Mouse (Mus musculus) lung, adult 2 months (tissue): ENCODE measurements around the gene Baiap2. TPM values are rescaled to one million over a fixed set of nuclear protein-coding genes. Genes with fewer than 3 reads are reported as not detected.

Experiments
- DNase-seq: peaks from one replicate; pipeline ENCODE4 v3.0.0; 2022
- H3K4me1 ChIP-seq: fragments of 200-500 bp; 2 replicates; pipeline ENCODE4 v1.6.1; 2011; ENCODE audit warnings: low read length; ENCODE audit not compliant: control insufficient read depth, insufficient read depth
- H3K4me3 ChIP-seq: fragments of 200-500 bp; replicated peaks from 2 replicates; pipeline ENCODE3; 2011; ENCODE audit warnings: low read depth, mild to moderate bottlenecking, control low read depth, low read length; ENCODE audit errors: extremely low read depth
- CTCF ChIP-seq: fragments of 200-500 bp; IDR thresholded peaks from 2 replicates; pipeline ENCODE4 v1.5.1; 2011; ENCODE audit warnings: mild to moderate bottlenecking, low read length, control low read depth; ENCODE audit not compliant: insufficient read depth
- POLR2A ChIP-seq: fragments of 200-500 bp; IDR thresholded peaks from 2 replicates; pipeline ENCODE4 v1.6.1; 2011; ENCODE audit warnings: low read depth, mild to moderate bottlenecking, control low read depth, low read length, borderline replicate concordance; ENCODE audit errors: extremely low read depth
- WGBS: fragments of 180-500 bp; shearing (Covaris S2); methylation state at CpG from one replicate; pipeline ENCODE4 v1.1.7; 2018; 5-methylcytosine and 5-hydroxymethylcytosine counted together
- polyA plus RNA-seq: library from polyadenylated mRNA; depleted of rRNA; stranded (reverse); fragments of >200 nt; gene quantifications from 2 replicates; pipeline ENCODE4 v1.2.3, GENCODE M21; 2012

Baiap2 gene
- polyA plus RNA-seq, 1 experiment: 83.7 TPM

DNA sequence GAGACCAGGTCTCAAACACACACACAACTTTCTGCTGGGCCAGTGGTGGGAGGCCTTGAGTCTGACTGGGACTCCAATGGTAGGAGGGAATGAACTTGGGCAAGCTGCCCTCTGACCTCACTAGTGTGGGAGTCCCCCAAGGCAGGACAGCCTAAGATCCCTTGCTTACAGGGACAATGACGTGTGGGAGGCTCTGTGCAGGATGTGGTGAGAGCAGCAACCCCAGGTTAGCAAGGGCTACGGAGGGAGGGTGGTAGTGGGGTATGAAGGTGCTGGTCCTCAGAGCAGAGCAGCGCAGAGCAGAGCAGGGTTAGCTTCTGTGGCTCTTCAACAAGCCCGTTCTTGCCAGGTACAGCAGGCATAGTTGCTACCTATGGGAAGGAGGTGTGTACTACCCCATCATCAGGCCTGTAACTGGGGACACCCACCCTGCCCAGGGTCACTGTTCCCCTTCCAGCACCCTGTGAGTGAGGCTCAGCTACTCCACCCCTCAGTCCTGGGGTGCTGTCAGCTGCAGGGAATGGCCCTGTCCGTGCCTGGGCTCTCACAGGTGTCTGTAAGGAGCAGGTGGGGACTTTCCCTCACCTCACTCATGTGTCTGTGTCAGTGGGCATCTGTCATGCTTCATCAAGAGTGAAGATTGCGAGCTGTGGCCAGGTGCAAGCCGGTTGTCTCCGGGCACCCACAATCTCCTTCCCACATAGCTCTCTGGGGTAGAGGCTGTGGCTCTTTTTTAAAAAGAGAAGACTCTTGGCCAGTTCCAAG is 8.6 kb upstream of the Baiap2 start:
- Histone ChIP-seq H3K4me1 (peaks cover 24% of the 10 kb centered on the region), H3K4me3 (no peak overlapping the region)
- TF ChIP-seq CTCF: no peak
- no peak for TF ChIP-seq POLR2A
- 88% methylated on average over 8 of the region's 8 CpGs for WGBS
- no peak for DNase-seq

DNA sequence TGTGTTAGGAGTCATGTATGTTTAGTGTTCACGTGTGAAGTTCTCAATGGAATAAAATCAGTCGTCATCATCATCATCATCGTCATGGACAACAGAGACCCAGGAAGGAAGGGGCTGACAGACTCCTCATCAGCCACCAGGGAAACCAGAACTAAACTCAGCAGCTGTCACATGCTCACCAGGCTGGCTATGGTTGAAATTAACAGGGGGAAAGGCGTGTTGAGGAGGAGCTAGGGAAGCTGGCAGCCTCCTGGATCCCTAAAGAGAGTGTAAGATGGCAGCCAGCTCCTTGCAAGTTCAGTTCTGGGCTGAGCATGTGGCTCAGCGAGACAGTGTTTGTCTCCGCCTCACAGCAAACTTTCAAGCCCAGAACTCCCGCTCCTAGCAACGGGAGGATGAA is 7.8 kb upstream of the Baiap2 start:
- no peak for TF ChIP-seq CTCF
- no peak for TF ChIP-seq POLR2A
- H3K4me3 ChIP-seq: no peak overlapping the region
- DNase-seq: no peak
- H3K4me1 ChIP-seq: peaks cover 24% of the 10 kb centered on the region
- 73% methylated on average over 8 of the region's 8 CpGs for WGBS

DNA sequence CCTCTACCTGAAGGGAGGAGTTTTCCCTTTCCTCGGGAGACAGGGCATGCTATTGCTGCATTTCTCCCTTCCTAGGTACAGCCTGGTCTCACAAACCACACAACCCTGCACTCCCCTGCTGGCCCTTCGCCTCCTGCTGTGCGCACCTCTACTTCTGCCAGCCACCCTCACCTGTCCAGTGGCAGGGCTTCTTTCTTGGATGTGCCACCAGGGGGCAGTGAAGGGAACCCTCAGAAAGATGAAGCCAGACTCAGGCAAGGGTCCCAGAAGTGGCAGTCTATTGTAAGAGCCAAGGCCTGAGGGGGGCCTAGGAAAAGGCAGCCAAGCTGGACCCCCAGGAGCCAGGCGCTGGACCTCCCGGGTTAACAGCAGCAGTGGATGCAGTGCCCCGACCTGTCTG is 7.1 kb upstream of the Baiap2 start:
- 50% methylated on average over 6 of the region's 6 CpGs for WGBS
- peak; percentile 77 for DNase-seq
- Histone ChIP-seq H3K4me3 (no peak overlapping the region), H3K4me1 (peaks cover 24% of the 10 kb centered on the region)
- TF ChIP-seq CTCF (peak; percentile 65), POLR2A (no peak)

DNA sequence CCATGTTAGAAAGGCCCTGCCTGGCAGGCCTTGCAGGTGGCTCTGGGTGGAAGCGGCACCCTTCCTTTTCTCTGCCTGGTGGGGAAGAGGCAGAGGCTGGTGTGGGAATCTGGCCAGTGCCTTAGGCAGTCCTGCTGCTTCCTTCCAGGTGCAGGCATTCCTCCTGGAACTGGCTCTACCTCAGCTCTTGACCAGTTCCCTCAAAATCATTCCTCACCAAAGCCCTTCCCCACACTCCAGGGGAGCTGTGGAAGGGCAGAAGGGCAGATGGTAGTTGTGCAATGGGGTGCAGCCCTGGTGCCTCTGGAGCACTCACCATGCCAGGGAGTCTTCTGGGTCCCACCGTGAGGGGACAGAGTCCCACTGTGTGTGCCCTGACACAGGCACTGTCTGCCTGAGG is 6.1 kb upstream of the Baiap2 start:
- TF ChIP-seq POLR2A: no peak
- TF ChIP-seq CTCF: no peak
- WGBS: 42% methylated on average over 2 of the region's 2 CpGs
- peaks cover 24% of the 10 kb centered on the region for H3K4me1 ChIP-seq
- no peak for DNase-seq
- no peak overlapping the region for H3K4me3 ChIP-seq

DNA sequence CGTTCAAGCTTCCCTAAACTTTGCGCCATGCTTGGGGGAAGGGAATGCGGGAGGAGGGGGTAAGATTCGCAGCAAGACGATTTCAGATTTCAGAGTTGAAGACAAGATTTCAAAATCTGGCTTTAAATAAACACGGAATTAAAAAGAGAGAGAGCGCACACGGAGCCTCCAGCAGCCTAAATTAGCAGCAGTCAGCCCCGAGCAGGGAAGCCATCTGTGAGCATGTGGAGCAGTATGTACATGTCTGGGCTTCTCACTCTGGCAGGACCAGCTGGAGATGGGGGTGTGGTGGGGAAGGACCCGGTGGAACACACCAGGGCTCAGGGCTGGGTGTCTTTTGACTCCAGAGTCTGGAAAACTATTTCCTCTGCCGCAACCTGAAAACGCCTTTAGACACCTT is 5.3 kb upstream of the Baiap2 start:
- Histone ChIP-seq H3K4me1 (peaks cover 29% of the 10 kb centered on the region), H3K4me3 (no peak overlapping the region)
- TF ChIP-seq POLR2A (no peak), CTCF (no peak)
- 38% methylated on average over 12 of the region's 12 CpGs for WGBS
- no peak for DNase-seq

DNA sequence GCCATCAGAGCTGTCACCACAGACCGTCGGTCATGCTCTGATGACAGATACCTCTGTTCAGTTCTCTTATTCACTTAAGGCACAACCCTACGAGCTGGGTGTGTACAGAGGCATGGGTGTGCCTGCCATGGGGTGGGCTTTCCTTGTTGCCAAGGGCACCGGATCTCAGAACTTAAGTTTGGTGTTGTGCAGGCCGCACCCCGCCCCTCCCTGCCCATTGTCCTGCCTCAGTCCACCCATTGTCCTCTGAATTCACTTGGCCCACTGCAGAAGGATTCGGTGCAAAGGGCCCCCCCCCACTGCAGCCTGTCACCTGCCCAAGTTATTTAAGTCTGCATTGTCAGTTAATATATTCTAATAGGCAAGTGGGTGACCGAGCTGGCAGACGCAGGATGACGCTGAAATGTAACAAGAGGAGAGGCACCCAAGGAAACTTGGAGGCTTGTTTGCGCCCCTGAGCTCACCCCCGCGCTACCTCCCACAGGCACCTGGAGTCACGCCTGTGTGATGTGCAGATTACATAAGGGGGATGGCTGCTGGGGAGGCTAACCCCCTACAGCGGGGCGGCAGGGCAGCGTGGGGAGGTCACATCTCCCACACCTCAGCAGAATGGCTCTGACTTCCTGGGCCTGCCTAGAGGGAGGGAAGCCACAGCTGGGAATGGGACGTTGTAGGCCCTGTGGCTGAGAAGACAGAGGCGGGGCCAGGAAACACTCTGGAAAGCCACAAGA is 4.6 kb upstream of the Baiap2 start:
- Histone ChIP-seq H3K4me1 (peaks cover 29% of the 10 kb centered on the region), H3K4me3 (no peak overlapping the region)
- 43% methylated on average over 19 of the region's 19 CpGs for WGBS
- DNase-seq: no peak
- no peak for TF ChIP-seq CTCF
- TF ChIP-seq POLR2A: no peak

DNA sequence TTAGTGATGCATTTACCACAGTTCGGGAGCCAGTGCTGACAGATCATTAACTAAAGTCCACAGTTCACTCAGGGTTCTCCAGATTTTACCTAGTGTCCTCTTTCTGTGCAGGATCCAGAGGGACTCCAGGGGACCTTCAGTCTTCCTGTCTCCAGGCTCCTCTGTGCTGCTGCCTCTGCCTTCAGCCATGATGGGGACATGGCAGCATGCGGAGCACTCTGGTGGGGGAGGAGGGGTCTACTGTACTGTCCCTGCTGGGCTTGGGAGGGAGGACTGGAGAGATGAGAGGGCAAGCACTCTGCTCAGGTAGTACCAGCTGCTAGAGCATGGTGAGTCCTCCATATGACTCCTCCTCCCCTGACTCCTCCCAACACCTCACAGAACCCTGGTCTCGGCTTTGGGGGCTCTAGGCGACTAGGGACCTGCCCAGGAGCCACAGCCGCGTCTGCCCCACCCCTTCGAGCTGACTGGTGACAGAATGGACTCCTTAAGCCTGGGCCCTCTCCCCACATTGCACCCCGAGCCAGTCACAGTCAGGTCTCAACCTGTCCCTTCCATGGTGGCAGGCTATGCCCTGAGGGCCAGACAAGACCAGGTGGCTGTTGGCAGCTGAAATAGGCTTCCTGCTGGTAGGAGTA is 3.4 kb upstream of the Baiap2 start:
- no peak for DNase-seq
- Histone ChIP-seq H3K4me3 (no peak overlapping the region), H3K4me1 (peaks cover 29% of the 10 kb centered on the region)
- WGBS: 81% methylated on average over 8 of the region's 8 CpGs
- TF ChIP-seq CTCF (no peak), POLR2A (no peak)

DNA sequence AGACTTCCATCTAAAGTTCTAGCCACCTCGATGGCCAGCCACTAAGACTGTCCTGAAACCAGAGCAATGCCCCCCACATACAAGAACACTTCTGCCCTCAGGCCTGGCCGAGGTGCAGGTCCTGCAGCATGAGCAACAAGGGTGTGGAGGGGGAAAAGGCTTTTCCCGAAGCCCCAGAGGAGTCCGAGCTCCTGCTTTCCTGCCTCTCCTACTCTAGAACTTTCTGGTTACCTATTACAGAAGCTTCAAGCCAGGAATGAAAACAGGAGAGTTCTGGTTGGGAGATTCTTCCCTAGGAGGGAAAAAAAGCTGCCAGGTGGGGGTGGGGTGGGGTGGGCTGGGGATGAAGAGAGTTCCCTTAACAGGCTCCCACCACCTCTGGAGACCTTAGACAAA is 2.9 kb upstream of the Baiap2 start:
- no peak for TF ChIP-seq CTCF
- TF ChIP-seq POLR2A: no peak

DNA sequence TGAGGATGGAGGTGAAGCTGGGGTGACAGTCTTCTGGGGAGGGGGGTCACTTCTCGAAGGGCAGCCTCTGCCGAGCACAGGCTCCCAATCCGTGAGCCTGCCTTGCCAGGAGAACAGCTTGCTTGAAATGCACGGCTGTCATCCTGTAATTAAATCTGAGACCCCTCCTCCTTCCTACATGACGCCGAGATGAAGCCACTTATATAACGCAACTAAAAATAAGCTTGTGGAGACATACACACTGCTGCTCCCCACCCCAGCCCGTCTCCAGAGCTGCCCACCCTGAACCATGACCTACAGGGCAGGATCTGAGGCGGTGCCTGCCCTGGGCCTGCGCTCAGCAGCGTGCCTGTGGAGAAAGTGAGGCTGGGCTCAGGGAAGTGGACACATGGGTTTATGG is 2.4 kb upstream of the Baiap2 start:
- no peak for DNase-seq

More for the DNA sequence above, 2.9 kb upstream of the Baiap2 start:
- no peak overlapping the region for H3K4me3 ChIP-seq
- no peak for DNase-seq
- H3K4me1 ChIP-seq: peaks cover 29% of the 10 kb centered on the region
- WGBS: 69% methylated on average over 4 of the region's 4 CpGs

DNA sequence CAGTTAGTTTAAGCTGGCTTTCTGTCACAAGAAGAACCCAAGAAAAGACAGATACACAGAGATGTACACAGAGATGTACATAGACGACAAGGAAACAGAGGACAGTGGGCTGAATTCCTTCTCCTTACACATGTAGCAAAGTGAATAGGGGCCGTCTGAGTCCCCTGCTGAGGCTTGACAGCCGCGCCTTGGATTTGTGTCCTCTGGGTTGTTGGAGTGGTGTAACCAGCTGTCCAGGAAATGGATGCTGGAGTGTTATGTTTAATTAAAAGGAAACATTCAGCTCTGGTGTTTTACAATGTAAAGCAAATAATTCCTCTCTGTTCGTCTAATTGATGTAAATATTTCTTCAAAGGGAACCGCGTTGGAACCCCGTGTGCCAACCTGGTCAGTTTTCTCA is 769 bp upstream of the Baiap2 start:
- H3K4me3 ChIP-seq: no peak overlapping the region
- no peak for TF ChIP-seq POLR2A
- TF ChIP-seq CTCF: no peak
- 8% methylated on average over 8 of the region's 8 CpGs for WGBS
- H3K4me1 ChIP-seq: peaks cover 27% of the 10 kb centered on the region
- no peak for DNase-seq

More for the DNA sequence above, 2.4 kb upstream of the Baiap2 start:
- Histone ChIP-seq H3K4me3 (no peak overlapping the region), H3K4me1 (peaks cover 29% of the 10 kb centered on the region)
- WGBS: 85% methylated on average over 11 of the region's 11 CpGs
- TF ChIP-seq POLR2A (no peak), CTCF (no peak)
